Mouse (Mus musculus): Measurements from ENCODE around the gene Vapa. TPM values are rescaled to one million over a fixed set of nuclear protein-coding genes. Genes with fewer than 3 reads are reported as not detected.

The Vapa gene
- total and polyA plus RNA-seq, 3 experiments, result 56.7 to 507 (median 85.3) TPM

- TF ChIP-seq MAFK (IDR thresholded peaks at IDR 0.05; ENCODE audit: borderline replicate concordance, low read depth, low read length) (no peak), E2F4 (IDR thresholded peaks at IDR 0.05; ENCODE audit: borderline replicate concordance, low read depth, low read length) (no peak)
- Histone ChIP-seq H3K9me3 (replicated peaks; ENCODE audit: insufficient read depth, low read length) (no peaks in the 10 kb centered on the region), H3K4me3 (ENCODE audit: control insufficient read depth in 1 of 2, insufficient read depth in 1 of 2, low read depth in 2 of 2, low read length in 2 of 2) (no peak overlapping the region), H3K79me2 (ENCODE audit: control insufficient read depth, insufficient read depth, low read length, poor library complexity) (no peaks in the 10 kb centered on the region; the same call in 1 of the 2 replicates), H3K36me3 (ENCODE audit: control insufficient read depth in 1 of 2, insufficient read depth in 2 of 2, low read length in 2 of 2) (peaks cover 0 to 9% of the 10 kb centered on the region in 2 experiments; a peak in 2 of 4 replicates), H3K4me1 (ENCODE audit: control insufficient read depth in 1 of 2, insufficient read depth in 2 of 2, low read length in 2 of 2) (peaks cover 3 to 7% of the 10 kb centered on the region in 2 experiments; a peak in 2 of 4 replicates), H3K27me3 (ENCODE audit: control insufficient read depth in 1 of 2, insufficient read depth in 2 of 2, low read length in 2 of 2) (no peaks in the 10 kb centered on the region), H3K9ac (ENCODE audit: control insufficient read depth, low read depth, low read length, poor library complexity, severe bottlenecking) (no peak overlapping the region), H3K27ac (ENCODE audit: control insufficient read depth, low read depth, low read length) (no peak overlapping the region)
- DNase-seq (ENCODE audit: low read depth, low spot score), result peak; percentile 44
Observed at GRCm38 (mm10) chr17:65618431-65618830, 5.1 kb upstream of the Vapa start.

GRCm38 (mm10) chr17:65615678-65616077, 2.3 kb upstream of the Vapa start:
- peaks cover 0 to 17% of the 10 kb centered on the region in 2 experiments; a peak in 2 of 4 replicates for H3K36me3 ChIP-seq (ENCODE audit: control insufficient read depth in 1 of 2, insufficient read depth in 2 of 2, low read length in 2 of 2)
- no peak overlapping the region for H3K9ac ChIP-seq (ENCODE audit: control insufficient read depth, low read depth, low read length, poor library complexity, severe bottlenecking)
- peaks cover 20% of the 10 kb centered on the region for H3K79me2 ChIP-seq (ENCODE audit: control insufficient read depth, insufficient read depth, low read length, poor library complexity)
- no peaks in the 10 kb centered on the region for H3K9me3 ChIP-seq (replicated peaks; ENCODE audit: insufficient read depth, low read length)
- H3K27ac ChIP-seq (ENCODE audit: control insufficient read depth, low read depth, low read length), result no peak overlapping the region
- H3K27me3 ChIP-seq (ENCODE audit: control insufficient read depth in 1 of 2, insufficient read depth in 2 of 2, low read length in 2 of 2), result no peaks in the 10 kb centered on the region
- no peak for TF ChIP-seq NRF1 (IDR thresholded peaks at IDR 0.05; ENCODE audit: insufficient read depth, low read depth, low read length, poor library complexity, severe bottlenecking)
- TF ChIP-seq GATA1 (IDR thresholded peaks at IDR 0.05; ENCODE audit: low read depth, low read length), result no peak
- no peak for TF ChIP-seq BHLHE40 (IDR thresholded peaks at IDR 0.05; ENCODE audit: borderline replicate concordance, low read depth, low read length)
- TF ChIP-seq EP300 (IDR thresholded peaks at IDR 0.05; ENCODE audit: low read depth in 1 of 2, low read length in 2 of 2), result no peak
- no peak for TF ChIP-seq ZC3H11A (IDR thresholded peaks at IDR 0.05; ENCODE audit: low read depth, low read length)
- TF ChIP-seq ELF1 (IDR thresholded peaks at IDR 0.05; ENCODE audit: low read depth, low read length), result no peak
- TF ChIP-seq ZNF384 (IDR thresholded peaks at IDR 0.05; ENCODE audit: low read depth, low read length), result no peak
- H3K4me1 ChIP-seq (ENCODE audit: control insufficient read depth in 1 of 2, insufficient read depth in 2 of 2, low read length in 2 of 2), result peaks cover 9 to 10% of the 10 kb centered on the region in 2 experiments
- DNase-seq (ENCODE audit: low read depth, low spot score), result no peak
- H3K4me3 ChIP-seq (ENCODE audit: control insufficient read depth in 1 of 2, insufficient read depth in 1 of 2, low read depth in 2 of 2, low read length in 2 of 2), result no peak overlapping the region

GRCm38 (mm10) chr17:65614431-65614830, 1.1 kb upstream of the Vapa start:
- H3K27me3 ChIP-seq (ENCODE audit: control insufficient read depth in 1 of 2, insufficient read depth in 2 of 2, low read length in 2 of 2), result no peaks in the 10 kb centered on the region
- TF ChIP-seq MYB (IDR thresholded peaks at IDR 0.05; ENCODE audit: low read depth, low read length), result no peak
- TF ChIP-seq ZNF384 (IDR thresholded peaks at IDR 0.05; ENCODE audit: low read depth, low read length), result peak; percentile 76
- H3K9me3 ChIP-seq (replicated peaks; ENCODE audit: insufficient read depth, low read length), result no peaks in the 10 kb centered on the region
- peak overlapping the region; percentile 92 for H3K9ac ChIP-seq (ENCODE audit: control insufficient read depth, low read depth, low read length, poor library complexity, severe bottlenecking)
- H3K27ac ChIP-seq (ENCODE audit: control insufficient read depth, low read depth, low read length), result peak overlapping the region; percentile 84
- H3K4me1 ChIP-seq (ENCODE audit: control insufficient read depth in 1 of 2, insufficient read depth in 2 of 2, low read length in 2 of 2), result peaks cover 13 to 15% of the 10 kb centered on the region in 2 experiments
- peaks cover 6 to 27% of the 10 kb centered on the region in 2 experiments for H3K36me3 ChIP-seq (ENCODE audit: control insufficient read depth in 1 of 2, insufficient read depth in 2 of 2, low read length in 2 of 2)
- H3K79me2 ChIP-seq (ENCODE audit: control insufficient read depth, insufficient read depth, low read length, poor library complexity), result peaks cover 30% of the 10 kb centered on the region
- H3K4me3 ChIP-seq (ENCODE audit: control insufficient read depth in 1 of 2, insufficient read depth in 1 of 2, low read depth in 2 of 2, low read length in 2 of 2), result peak overlapping the region; percentile 81 to 88
- DNase-seq (ENCODE audit: low read depth, low spot score), result no peak
